Mouse (Mus musculus): ENCODE measurements around the gene Tada3. TPM values are rescaled to one million over a fixed set of nuclear protein-coding genes. Genes with fewer than 3 reads are reported as not detected.

The Tada3 gene
- polyA plus RNA-seq (2017; shearing (Covaris generic)) = 10 to 100 TPM; 41.1 to 54.4 TPM

GRCm38 (mm10) chr6:113377496-113378385 is at the start of gene Tada3, which contains the start of gene Arpc4:
Gene Tada3 (minus strand): TSS chr6:113377883.
Gene Arpc4 (plus strand): TSS chr6:113378115.

GRCm38 (mm10) chr6:113419199-113419587 is 41.5 kb upstream of the Tada3 start, which contains the start of gene Rpusd3:
Gene Rpusd3 (minus strand): TSS chr6:113419340.

GRCm38 (mm10) chr6:113388960-113389359 is 11.3 kb upstream of the Tada3 start, which contains the start of gene Ttll3:
Gene Ttll3 (plus strand): TSS chr6:113389260.

GRCm38 (mm10) chr6:113343177-113344092 is 34.2 kb downstream of the Tada3 start, which contains the start of gene Camk1:
Gene Camk1 (minus strand): TSS chr6:113343984.

GRCm38 (mm10) chr6:113326533-113327315 is 51.0 kb downstream of the Tada3 start, which contains the start of gene Ogg1:
Gene Ogg1 (plus strand): TSS chr6:113326972.

Other genes starting within 250 kb of the Tada3 start
- under 1 TPM; 0.41 to 0.58 TPM for gene Lhfpl4, start 182.5 kb downstream of the Tada3 start, polyA plus RNA-seq (2017; shearing (Covaris generic))
- 10 to 100 TPM; 29.7 to 54.1 TPM for gene Mtmr14, start 140.0 kb downstream of the Tada3 start, polyA plus RNA-seq (2017; shearing (Covaris generic))
- gene Cpne9, start 95.6 kb downstream of the Tada3 start, polyA plus RNA-seq (2017; shearing (Covaris generic)) = under 1 TPM; 0.11 to 0.31 TPM
- gene Brpf1, start 70.7 kb downstream of the Tada3 start, polyA plus RNA-seq (2017; shearing (Covaris generic)) = 10 to 100 TPM; 36.5 to 38.2 TPM
- gene Ogg1, start 50.9 kb downstream of the Tada3 start, polyA plus RNA-seq (2017; shearing (Covaris generic)) = 10 to 100 TPM; 11.2 to 12.0 TPM
- gene Camk1, start 33.9 kb downstream of the Tada3 start, polyA plus RNA-seq (2017; shearing (Covaris generic)) = 1 to 10 TPM; 2.5 to 3.8 TPM
- gene Arpc4, start 232 bp upstream of the Tada3 start, polyA plus RNA-seq (2017; shearing (Covaris generic)) = 100 to 1,000 TPM; 462 to 693 TPM
- gene Ttll3, start 11.4 kb upstream of the Tada3 start, polyA plus RNA-seq (2017; shearing (Covaris generic)) = 10 to 100 TPM in 1 of 2 experiments, 1 to 10 TPM in 1; 9.7 to 15.2 TPM
- 10 to 100 TPM; 14.5 to 22.2 TPM for gene Rpusd3, start 41.5 kb upstream of the Tada3 start, polyA plus RNA-seq (2017; shearing (Covaris generic))
- gene Cidec, start 57.9 kb upstream of the Tada3 start, polyA plus RNA-seq (2017; shearing (Covaris generic)) = under 1 TPM in 1 of 2 experiments, not detected in 1; 0.93 TPM
- gene Jagn1, start 64.7 kb upstream of the Tada3 start, polyA plus RNA-seq (2017; shearing (Covaris generic)) = 10 to 100 TPM; 43.6 to 54.2 TPM
- under 1 TPM; 0.21 to 0.69 TPM for gene Il17re, start 80.6 kb upstream of the Tada3 start, polyA plus RNA-seq (2017; shearing (Covaris generic))
- under 1 TPM; 0.36 to 0.42 TPM for gene Il17rc, start 93.5 kb upstream of the Tada3 start, polyA plus RNA-seq (2017; shearing (Covaris generic))
- gene Creld1, start 105.4 kb upstream of the Tada3 start, polyA plus RNA-seq (2017; shearing (Covaris generic)) = 1 to 10 TPM; 5.9 to 8.9 TPM
- gene Prrt3, start 124.0 kb upstream of the Tada3 start, polyA plus RNA-seq (2017; shearing (Covaris generic)) = under 1 TPM; 0.31 to 0.48 TPM
- gene Emc3, start 153.8 kb upstream of the Tada3 start, polyA plus RNA-seq (2017; shearing (Covaris generic)) = 10 to 100 TPM; 92.2 to 98.0 TPM
- gene Fancd2, start 153.8 kb upstream of the Tada3 start, polyA plus RNA-seq (2017; shearing (Covaris generic)) = 1 to 10 TPM; 4.3 to 4.5 TPM
- not detected for gene Fancd2os, start 222.8 kb upstream of the Tada3 start, polyA plus RNA-seq (2017; shearing (Covaris generic))
- gene Brk1, start 226.9 kb upstream of the Tada3 start, polyA plus RNA-seq (2017; shearing (Covaris generic)) = 100 to 1,000 TPM; 245 to 260 TPM
- 10 to 100 TPM; 28.5 to 32.0 TPM for gene Vhl, start 246.1 kb upstream of the Tada3 start, polyA plus RNA-seq (2017; shearing (Covaris generic))

Data from activated CD4-positive, CD25-positive, alpha-beta regulatory T cell (primary cell).